In genomic region chr2:169274101-169274500, GRCm38 (mm10) we compare ENCODE assay signal across 29 mouse cellular contexts.
"Had no signal": no experiment of that assay in that cellular context is flagged by ENCODE, and none has a peak within 500 bp of the region (broad histone marks: within the 10 kb centered on the region; RNA-seq: fewer than 3 reads in every experiment).

No protein-coding gene starts in this region.

- H3K36me3 ChIP-seq: heart, embryonic 10.5 days; heart, embryonic 12.5 days; hindbrain, embryonic 10.5 days; hindbrain, embryonic 12.5 days; intestine, embryonic 15.5 days; limb, embryonic 13.5 days; limb, embryonic 15.5 days; liver, embryonic 13.5 days; liver, embryonic 15.5 days had no signal

- DNase-seq: gastrocnemius, adult 2 months; gastrocnemius, postnatal 10 days; gastrocnemius, postnatal 25 days; heart, adult 18-20 months; heart, postnatal 10 days; heart, postnatal 4 days; kidney, adult 18-20 months; kidney, adult 8-10 months; kidney, postnatal 10 days; kidney, postnatal 25 days; kidney, postnatal 4 days; left cerebral cortex, postnatal 4 days; liver, embryonic 13.5 days; lung, adult 18-20 months had no signal

- H3K4me3 ChIP-seq: gastrocnemius, adult 2 months; heart, embryonic 10.5 days; heart, embryonic 12.5 days; hindbrain, embryonic 10.5 days; hindbrain, embryonic 12.5 days; intestine, embryonic 15.5 days; layer of hippocampus, adult 2 months; left cerebral cortex, adult 2 months; limb, embryonic 13.5 days; limb, embryonic 15.5 days; liver, embryonic 13.5 days; liver, embryonic 15.5 days had no signal

- H3K4me1 ChIP-seq: heart, embryonic 12.5 days; intestine, embryonic 15.5 days; limb, embryonic 13.5 days; limb, embryonic 15.5 days; liver, embryonic 13.5 days; liver, embryonic 15.5 days had no signal

- ATAC-seq: hindbrain, embryonic 16.5 days; inflammation-experienced regulatory T-cells, adult 6 months; intestine, embryonic 15.5 days; intestine, postnatal 0 days had no signal

- H3K27ac ChIP-seq: gastrocnemius, adult 2 months; heart, embryonic 10.5 days; hindbrain, embryonic 12.5 days; hindbrain, embryonic 14.5 days; intestine, embryonic 15.5 days; layer of hippocampus, adult 2 months; left cerebral cortex, adult 2 months; limb, embryonic 13.5 days; limb, embryonic 15.5 days; liver, embryonic 13.5 days; liver, embryonic 15.5 days had no signal

- H3K27me3 ChIP-seq: hindbrain, embryonic 12.5 days; intestine, embryonic 15.5 days; limb, embryonic 13.5 days; limb, embryonic 15.5 days; liver, embryonic 13.5 days; liver, embryonic 15.5 days had no signal

- H3K9me3 ChIP-seq: heart, embryonic 10.5 days; hindbrain, embryonic 10.5 days; hindbrain, embryonic 12.5 days; intestine, embryonic 15.5 days; limb, embryonic 13.5 days; limb, embryonic 15.5 days; liver, embryonic 13.5 days; liver, embryonic 15.5 days had no signal

- H3K4me2 ChIP-seq: heart, embryonic 12.5 days; hindbrain, embryonic 12.5 days; hindbrain, embryonic 14.5 days; intestine, embryonic 15.5 days; limb, embryonic 13.5 days; limb, embryonic 15.5 days; liver, embryonic 11.5 days; liver, embryonic 13.5 days; liver, embryonic 15.5 days had no signal

- H3K9ac ChIP-seq: heart, embryonic 12.5 days; hindbrain, embryonic 12.5 days; hindbrain, embryonic 14.5 days; intestine, embryonic 15.5 days; limb, embryonic 13.5 days; limb, embryonic 15.5 days; liver, embryonic 13.5 days; liver, embryonic 15.5 days had no signal
